Mouse (Mus musculus): ENCODE measurements at regions not wholly inside any gene's neighbourhood (a gene's known extent, or its start where the extent isn't known, plus 50 kb on each side); places are given as distances from the start of the nearest gene placed in this dataset.

DNA sequence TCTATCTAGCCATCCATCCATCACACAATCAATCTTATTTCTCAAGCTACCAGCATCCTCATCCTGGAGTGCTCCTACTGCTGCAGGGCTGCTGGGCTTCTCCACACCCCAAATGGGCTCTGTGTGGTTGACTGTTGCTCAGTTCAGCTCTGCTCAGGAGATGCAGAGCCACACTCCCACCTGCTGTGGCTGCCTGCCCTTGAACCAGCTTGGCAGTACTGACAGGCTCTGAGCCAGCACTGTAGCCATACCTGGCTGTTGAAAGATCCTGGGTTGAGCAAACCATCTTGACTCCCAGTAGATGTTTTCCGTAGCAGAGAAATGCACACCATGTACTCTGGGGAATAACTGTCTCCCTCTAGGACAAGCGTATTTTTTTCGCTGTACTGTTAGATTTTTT is 392.6 kb downstream of the Matn1 start:
- Histone ChIP-seq H3K9ac (ENCODE audit: low read length) (no peak overlapping the region), H3K4me2 (replicated peaks; ENCODE audit: low read depth) (no peak overlapping the region), H3K4me3 (ENCODE audit: low read depth, low read length) (no peak overlapping the region), H3K4me1 (replicated peaks; ENCODE audit: control insufficient read depth, insufficient read depth) (no peaks in the 10 kb centered on the region), H3K36me3 (ENCODE audit: control insufficient read depth, insufficient read depth, low read length) (no peaks in the 10 kb centered on the region), H3K27me3 (ENCODE audit: control insufficient read depth, insufficient read depth, low read length) (no peaks in the 10 kb centered on the region), H3K9me3 (ENCODE audit: control insufficient read depth, low read length) (no peaks in the 10 kb centered on the region), H3K27ac (replicated peaks) (no peak overlapping the region)
- TF ChIP-seq EP300 (optimal IDR thresholded peaks at IDR 0.05): no peak
- no peak for TF ChIP-seq CTCF (IDR thresholded peaks at IDR 0.05; ENCODE audit: low read depth)
- 65% methylated on average over 3 of the region's 3 CpGs for WGBS
- DNase-seq (ENCODE audit: low spot score) (no peak), ATAC-seq (ENCODE audit: low FRiP score, low TSS enrichment) (no peak)

DNA sequence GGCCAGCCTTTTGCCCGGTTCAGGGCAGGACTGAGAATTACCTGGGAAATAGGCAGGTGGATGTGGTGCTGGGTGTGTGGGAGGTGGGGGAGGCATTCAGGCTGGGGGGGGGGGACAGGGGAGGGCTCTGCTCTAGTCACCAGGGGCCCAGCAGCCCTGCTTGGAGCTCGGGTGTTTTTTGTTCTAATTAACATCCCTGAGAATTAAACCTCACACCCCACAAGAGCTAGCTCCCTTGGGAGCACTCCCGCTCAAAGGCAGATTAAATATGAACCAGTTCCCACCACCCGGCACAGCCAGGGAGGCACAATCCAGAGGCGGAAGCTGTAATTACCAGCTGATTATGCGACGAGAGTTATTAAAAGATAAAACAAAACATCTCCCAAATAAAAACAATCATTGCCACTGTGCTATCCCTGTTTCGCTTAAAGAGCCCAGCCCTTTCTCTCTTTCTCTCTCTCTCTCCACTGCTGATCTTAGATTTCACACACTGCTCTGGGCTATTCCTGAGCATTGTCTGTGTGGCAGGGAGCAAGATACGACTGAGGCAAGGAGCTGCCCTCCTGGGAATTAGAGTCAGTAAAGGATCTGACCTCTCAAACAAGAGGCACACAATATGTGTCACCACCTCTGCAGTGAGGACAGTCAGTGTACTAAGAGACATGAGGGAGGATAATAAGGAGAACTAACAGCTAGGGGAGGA is 397.0 kb downstream of the Matn1 start:
- ATAC-seq (ENCODE audit: low FRiP score, low TSS enrichment) (no peak), DNase-seq (ENCODE audit: low spot score) (no peak)
- Histone ChIP-seq H3K4me3 (ENCODE audit: low read depth, low read length) (no peak overlapping the region), H3K4me2 (replicated peaks; ENCODE audit: low read depth) (no peak overlapping the region), H3K9ac (ENCODE audit: low read length) (no peak overlapping the region), H3K36me3 (ENCODE audit: control insufficient read depth, insufficient read depth, low read length) (no peaks in the 10 kb centered on the region), H3K9me3 (ENCODE audit: control insufficient read depth, low read length) (no peaks in the 10 kb centered on the region), H3K27ac (replicated peaks) (no peak overlapping the region), H3K27me3 (ENCODE audit: control insufficient read depth, insufficient read depth, low read length) (no peaks in the 10 kb centered on the region), H3K4me1 (replicated peaks; ENCODE audit: control insufficient read depth, insufficient read depth) (no peaks in the 10 kb centered on the region)
- no peak for TF ChIP-seq CTCF (IDR thresholded peaks at IDR 0.05; ENCODE audit: low read depth)
- no peak for TF ChIP-seq EP300 (optimal IDR thresholded peaks at IDR 0.05)
- 46% methylated on average over 9 of the region's 9 CpGs for whole genome bisulfite sequencing

DNA sequence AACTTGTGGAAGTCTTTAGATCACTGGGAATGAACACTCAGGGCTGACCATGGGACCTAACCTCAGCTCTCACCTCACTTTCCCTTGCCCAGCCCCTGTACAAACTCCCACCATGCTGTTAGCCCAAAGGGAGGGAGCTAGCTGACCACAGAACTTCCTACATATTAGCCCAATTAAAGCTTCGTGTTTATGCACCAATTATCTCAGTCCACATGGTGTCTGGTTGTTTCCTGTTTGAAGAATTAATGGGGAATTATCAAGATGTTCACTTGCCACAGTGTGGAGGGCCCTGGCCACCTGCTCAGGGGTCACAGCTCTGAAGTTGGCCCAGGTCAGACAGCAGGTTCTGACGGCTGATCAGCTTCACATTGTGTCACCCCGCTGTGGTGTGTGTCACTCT is 402.5 kb downstream of the Matn1 start:
- Histone ChIP-seq H3K27ac (replicated peaks) (no peak overlapping the region), H3K9me3 (ENCODE audit: control insufficient read depth, low read length) (no peaks in the 10 kb centered on the region), H3K4me2 (replicated peaks; ENCODE audit: low read depth) (no peak overlapping the region), H3K4me1 (replicated peaks; ENCODE audit: control insufficient read depth, insufficient read depth) (no peaks in the 10 kb centered on the region), H3K27me3 (ENCODE audit: control insufficient read depth, insufficient read depth, low read length) (no peaks in the 10 kb centered on the region), H3K36me3 (ENCODE audit: control insufficient read depth, insufficient read depth, low read length) (no peaks in the 10 kb centered on the region), H3K4me3 (ENCODE audit: low read depth, low read length) (no peak overlapping the region), H3K9ac (ENCODE audit: low read length) (no peak overlapping the region)
- WGBS: 66% methylated on average over 3 of the region's 3 CpGs
- ATAC-seq (ENCODE audit: low FRiP score, low TSS enrichment) (no peak), DNase-seq (ENCODE audit: low spot score) (no peak)
- TF ChIP-seq EP300 (optimal IDR thresholded peaks at IDR 0.05) (no peak), CTCF (IDR thresholded peaks at IDR 0.05; ENCODE audit: low read depth) (no peak)

DNA sequence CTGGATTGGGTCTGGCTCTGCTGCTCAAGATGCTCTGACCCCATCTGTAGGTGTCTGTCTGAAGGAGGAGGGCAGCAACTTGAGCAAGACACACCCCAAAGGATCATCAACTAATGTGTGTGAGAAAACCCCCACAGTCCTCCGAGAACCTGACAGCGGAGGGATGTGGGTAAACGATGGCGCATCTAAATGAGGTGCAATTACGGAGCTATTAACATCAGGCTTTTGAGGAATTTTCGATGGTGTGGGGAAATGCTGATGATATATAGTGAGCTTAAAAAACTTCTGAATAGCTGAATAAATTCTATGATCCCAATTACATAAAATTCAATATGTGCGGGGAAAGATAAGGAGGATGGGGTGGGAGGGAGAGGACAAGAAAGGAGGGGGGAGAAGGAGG is 406.1 kb downstream of the Matn1 start:
- no peak for ATAC-seq (ENCODE audit: low FRiP score, low TSS enrichment)
- no peak overlapping the region for H3K27ac ChIP-seq (replicated peaks)
- no peak overlapping the region for H3K4me3 ChIP-seq (ENCODE audit: low read depth, low read length)
- DNase-seq (ENCODE audit: low spot score): no peak
- H3K27me3 ChIP-seq (ENCODE audit: control insufficient read depth, insufficient read depth, low read length): no peaks in the 10 kb centered on the region
- TF ChIP-seq EP300 (optimal IDR thresholded peaks at IDR 0.05) (no peak), CTCF (IDR thresholded peaks at IDR 0.05; ENCODE audit: low read depth) (no peak)
- H3K9ac ChIP-seq (ENCODE audit: low read length): no peak overlapping the region
- H3K4me1 ChIP-seq (replicated peaks; ENCODE audit: control insufficient read depth, insufficient read depth): no peaks in the 10 kb centered on the region
- H3K9me3 ChIP-seq (ENCODE audit: control insufficient read depth, low read length): no peaks in the 10 kb centered on the region
- H3K36me3 ChIP-seq (ENCODE audit: control insufficient read depth, insufficient read depth, low read length): no peaks in the 10 kb centered on the region
- WGBS: 51% methylated on average over 7 of the region's 7 CpGs
- no peak overlapping the region for H3K4me2 ChIP-seq (replicated peaks; ENCODE audit: low read depth)

DNA sequence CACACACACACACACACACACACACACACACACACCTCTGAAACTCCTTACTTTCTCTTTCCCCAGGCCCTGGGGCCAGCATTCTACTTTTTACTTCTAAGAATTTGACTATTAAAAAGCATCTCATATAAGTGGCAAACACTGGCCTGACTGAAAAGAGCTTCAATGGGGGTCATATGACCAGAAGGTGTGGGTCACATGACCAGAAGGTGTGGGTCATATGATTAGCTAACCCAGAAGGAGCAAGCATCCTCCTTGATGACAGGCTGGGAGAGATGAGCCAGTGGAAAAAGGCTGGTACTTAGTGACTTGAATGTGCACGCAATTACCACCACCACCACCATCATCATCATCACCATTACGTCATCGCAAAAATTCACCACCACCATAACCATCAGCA is 410.7 kb downstream of the Matn1 start:
- Histone ChIP-seq H3K9ac (ENCODE audit: low read length) (no peak overlapping the region), H3K27me3 (ENCODE audit: control insufficient read depth, insufficient read depth, low read length) (no peaks in the 10 kb centered on the region), H3K27ac (replicated peaks) (no peak overlapping the region), H3K4me1 (replicated peaks; ENCODE audit: control insufficient read depth, insufficient read depth) (no peaks in the 10 kb centered on the region), H3K4me3 (ENCODE audit: low read depth, low read length) (no peak overlapping the region), H3K9me3 (ENCODE audit: control insufficient read depth, low read length) (no peaks in the 10 kb centered on the region), H3K4me2 (replicated peaks; ENCODE audit: low read depth) (no peak overlapping the region), H3K36me3 (ENCODE audit: control insufficient read depth, insufficient read depth, low read length) (no peaks in the 10 kb centered on the region)
- DNase-seq (ENCODE audit: low spot score) (no peak), ATAC-seq (ENCODE audit: low FRiP score, low TSS enrichment) (no peak)
- TF ChIP-seq EP300 (optimal IDR thresholded peaks at IDR 0.05): no peak
- no peak for TF ChIP-seq CTCF (IDR thresholded peaks at IDR 0.05; ENCODE audit: low read depth)
- 96% methylated on average over 3 of the region's 3 CpGs for WGBS

DNA sequence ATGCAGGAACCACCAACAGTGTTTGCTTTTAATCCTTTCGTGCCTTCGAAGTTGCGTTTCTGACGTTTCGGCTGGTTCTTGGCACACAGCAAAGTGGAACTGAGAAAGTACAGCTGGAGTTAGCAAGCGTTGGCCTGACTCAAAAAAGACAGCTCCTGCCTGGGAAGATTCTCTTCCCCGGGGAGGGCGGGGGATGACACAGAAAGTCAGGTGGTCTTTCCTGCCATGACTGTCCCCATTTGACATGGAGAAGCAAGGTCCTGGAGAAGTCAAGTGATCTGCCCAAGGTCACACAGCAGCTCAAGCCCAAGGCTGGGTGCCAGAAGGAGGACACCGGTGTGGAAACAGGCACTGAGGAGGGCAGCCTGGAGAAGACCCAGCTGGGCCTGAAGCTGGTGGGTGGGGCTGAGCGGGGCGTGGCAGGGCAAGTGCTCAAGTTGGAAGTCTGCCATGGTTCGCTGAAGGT is 411.4 kb downstream of the Matn1 start:
- ATAC-seq (ENCODE audit: low FRiP score, low TSS enrichment) (no peak), DNase-seq (ENCODE audit: low spot score) (peak; percentile 23)
- H3K36me3 ChIP-seq (ENCODE audit: control insufficient read depth, insufficient read depth, low read length): no peaks in the 10 kb centered on the region
- H3K27me3 ChIP-seq (ENCODE audit: control insufficient read depth, insufficient read depth, low read length): no peaks in the 10 kb centered on the region
- no peak overlapping the region for H3K4me2 ChIP-seq (replicated peaks; ENCODE audit: low read depth)
- no peak overlapping the region for H3K27ac ChIP-seq (replicated peaks)
- H3K4me3 ChIP-seq (ENCODE audit: low read depth, low read length): no peak overlapping the region
- H3K4me1 ChIP-seq (replicated peaks; ENCODE audit: control insufficient read depth, insufficient read depth): no peaks in the 10 kb centered on the region
- H3K9ac ChIP-seq (ENCODE audit: low read length): no peak overlapping the region
- no peak for TF ChIP-seq EP300 (optimal IDR thresholded peaks at IDR 0.05)
- TF ChIP-seq CTCF (IDR thresholded peaks at IDR 0.05; ENCODE audit: low read depth): no peak
- WGBS: 56% methylated on average over 12 of the region's 12 CpGs
- no peaks in the 10 kb centered on the region for H3K9me3 ChIP-seq (ENCODE audit: control insufficient read depth, low read length)
